Mouse (Mus musculus): ENCODE data around the gene Vwce. TPM values are rescaled to one million over a fixed set of nuclear protein-coding genes. Genes with fewer than 3 reads are reported as not detected.

The Vwce gene
- polyA plus RNA-seq, 1 experiment from 2014 or later: 0.82 TPM

- Histone ChIP-seq H3K4me3 (no peak overlapping the region), H3K9ac (no peak overlapping the region), H3K9me3 (replicated peaks) (no peaks in the 10 kb centered on the region), H3K27ac (no peak overlapping the region), H3K36me3 (no peaks in the 10 kb centered on the region), H3K27me3 (0 out of 2 replicates have a peak, but pooled peaks cover 3% of the 10 kb centered on the region), H3K4me1 (replicated peaks) (0 out of 2 replicates have a peak, but pooled peaks cover 3% of the 10 kb centered on the region), H3K4me2 (no peak overlapping the region)
- ATAC-seq (replicated peaks; ENCODE audit: insufficient number of reproducible peaks, insufficient read depth, low FRiP score, low read depth): no peak
- 82% methylated on average over 16 of the region's 16 CpGs for WGBS
Measured at GRCm38 (mm10) chr19:10676656-10677055, 42.6 kb downstream of the Vwce start.

DNA sequence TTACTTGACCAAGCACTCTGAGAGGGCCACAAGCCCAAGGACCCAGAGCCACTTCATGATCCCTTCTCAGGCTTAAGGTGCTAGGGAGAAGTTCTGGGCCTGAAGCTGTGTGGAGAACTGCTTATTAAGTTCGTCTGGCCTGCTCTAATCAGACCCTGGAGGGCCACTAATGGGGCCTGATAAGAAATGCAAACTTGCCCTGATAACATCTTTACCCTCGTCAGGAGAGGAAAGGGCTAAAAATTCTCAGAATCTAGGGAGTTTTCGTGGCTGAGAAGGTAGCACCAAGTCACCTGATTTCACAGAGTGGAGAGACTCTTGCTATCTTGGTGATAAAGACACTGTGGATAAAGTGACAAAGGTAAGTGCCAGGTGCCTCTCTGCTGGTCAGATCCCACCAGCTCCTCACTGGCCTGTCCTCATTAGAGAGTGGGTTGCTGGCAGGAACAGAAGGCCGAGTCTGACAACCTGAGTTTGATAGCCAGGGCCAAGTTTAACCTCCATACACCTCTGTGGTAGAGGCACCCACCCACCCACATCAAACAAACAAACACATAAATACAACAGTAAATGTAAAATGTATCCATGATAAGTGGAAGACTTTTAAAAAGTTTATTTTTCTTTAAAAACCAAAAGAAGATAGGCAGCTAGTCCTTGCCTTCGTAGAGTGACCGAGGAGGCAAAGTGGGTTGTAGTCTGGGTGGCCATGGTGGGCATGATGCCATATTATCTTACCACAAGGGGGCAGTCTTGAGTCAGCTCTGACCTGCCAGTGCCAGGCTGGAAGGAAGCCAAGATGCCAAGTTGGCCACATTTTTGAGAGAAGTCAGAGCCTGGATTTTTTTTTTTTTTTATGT lies 44.1 kb downstream of the Vwce start, which contains the start of gene Pga5:
TSS of gene Pga5 (minus strand) at position 157 of the 857 bp plus-strand sequence.
- H3K27me3 ChIP-seq: 0 out of 2 replicates have a peak, but pooled peaks cover 3% of the 10 kb centered on the region
- H3K9ac ChIP-seq: no peak within 1 kb of the TSS
- no peaks in the 10 kb centered on the region for H3K9me3 ChIP-seq (replicated peaks)
- no peak within 1 kb of the TSS for H3K27ac ChIP-seq
- no peaks in the 10 kb centered on the region for H3K36me3 ChIP-seq
- H3K4me2 ChIP-seq: no peak within 1 kb of the TSS
- 22% methylated on average over 6 of the region's 6 CpGs for WGBS
- no peak; the same call in 1 of the 2 replicates for ATAC-seq (replicated peaks; ENCODE audit: insufficient number of reproducible peaks, insufficient read depth, low FRiP score, low read depth)
- no peak within 1 kb of the TSS for H3K4me3 ChIP-seq
- H3K4me1 ChIP-seq (replicated peaks): 0 out of 2 replicates have a peak, but pooled peaks cover 3% of the 10 kb centered on the region

- no peak for ATAC-seq (replicated peaks; ENCODE audit: insufficient number of reproducible peaks, insufficient read depth, low FRiP score, low read depth)
- Histone ChIP-seq H3K4me3 (no peak overlapping the region), H3K9me3 (replicated peaks) (no peaks in the 10 kb centered on the region), H3K9ac (no peak overlapping the region), H3K27me3 (0 out of 2 replicates have a peak, but pooled peaks cover 3% of the 10 kb centered on the region), H3K4me2 (no peak overlapping the region), H3K27ac (no peak overlapping the region), H3K36me3 (no peaks in the 10 kb centered on the region), H3K4me1 (replicated peaks) (0 out of 2 replicates have a peak, but pooled peaks cover 3% of the 10 kb centered on the region)
- 76% methylated on average over 1 of the region's 1 CpGs for WGBS
Measured at GRCm38 (mm10) chr19:10678772-10679067, 44.7 kb downstream of the Vwce start.

DNA sequence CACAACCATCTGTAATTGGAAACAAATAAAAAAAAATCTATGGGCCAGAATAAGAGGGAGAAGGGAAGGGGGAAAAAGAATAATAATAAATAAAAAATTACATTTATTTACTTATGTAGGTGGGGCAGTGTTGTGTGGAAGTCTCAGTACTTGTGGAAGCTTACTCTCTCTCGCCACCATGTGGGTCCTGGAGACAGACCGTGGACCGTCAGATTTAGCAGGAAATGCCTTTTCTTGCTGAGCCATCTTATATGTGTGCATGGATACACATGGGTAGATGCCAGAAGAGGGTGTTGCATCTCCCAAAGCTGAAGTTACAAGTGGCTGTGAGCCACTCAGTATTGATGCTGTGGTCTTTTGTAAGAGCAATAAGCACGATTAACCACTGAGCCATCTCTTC lies 47.6 kb downstream of the Vwce start:
- Histone ChIP-seq H3K9me3 (replicated peaks) (no peaks in the 10 kb centered on the region), H3K36me3 (no peaks in the 10 kb centered on the region), H3K27me3 (0 out of 2 replicates have a peak, but pooled peaks cover 3% of the 10 kb centered on the region), H3K4me1 (replicated peaks) (0 out of 2 replicates have a peak, but pooled peaks cover 3% of the 10 kb centered on the region), H3K4me2 (no peak overlapping the region), H3K4me3 (no peak overlapping the region), H3K9ac (no peak overlapping the region), H3K27ac (no peak overlapping the region)
- 54% methylated on average over 4 of the region's 4 CpGs for WGBS
- no peak for ATAC-seq (replicated peaks; ENCODE audit: insufficient number of reproducible peaks, insufficient read depth, low FRiP score, low read depth)

- Histone ChIP-seq H3K9ac (no peak overlapping the region), H3K4me2 (no peak overlapping the region), H3K4me3 (no peak overlapping the region), H3K4me1 (replicated peaks) (peaks cover 16% of the 10 kb centered on the region), H3K27me3 (0 out of 2 replicates have a peak, but pooled peaks cover 3% of the 10 kb centered on the region), H3K36me3 (no peaks in the 10 kb centered on the region), H3K9me3 (replicated peaks) (no peaks in the 10 kb centered on the region), H3K27ac (no peak overlapping the region)
- no peak for ATAC-seq (replicated peaks; ENCODE audit: insufficient number of reproducible peaks, insufficient read depth, low FRiP score, low read depth)
- WGBS: 92% methylated on average over 9 of the region's 9 CpGs
Measured at GRCm38 (mm10) chr19:10685081-10685480, 51.1 kb downstream of the Vwce start.

DNA sequence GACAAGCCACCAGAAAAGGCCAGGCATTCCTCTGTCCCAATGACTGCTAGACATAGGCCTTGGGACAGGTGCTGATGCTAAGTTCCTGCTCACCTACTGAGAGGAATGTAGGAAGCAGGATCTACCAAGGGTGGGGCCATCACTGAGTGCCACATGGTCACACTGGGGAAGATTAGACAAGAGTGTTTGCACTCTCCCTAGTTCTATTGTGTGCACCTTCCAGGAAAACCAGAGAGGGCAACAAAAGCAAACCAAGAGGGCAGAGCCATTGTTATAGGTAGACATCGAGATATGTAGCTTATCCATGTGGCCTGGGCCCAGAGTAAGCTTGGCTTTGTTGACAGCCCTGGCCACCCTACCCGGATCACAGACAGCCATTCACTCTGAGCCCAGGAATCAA lies 51.7 kb downstream of the Vwce start:
- WGBS: 73% methylated on average over 2 of the region's 2 CpGs
- 0 out of 2 replicates have a peak, but pooled peaks cover 3% of the 10 kb centered on the region for H3K27me3 ChIP-seq

DNA sequence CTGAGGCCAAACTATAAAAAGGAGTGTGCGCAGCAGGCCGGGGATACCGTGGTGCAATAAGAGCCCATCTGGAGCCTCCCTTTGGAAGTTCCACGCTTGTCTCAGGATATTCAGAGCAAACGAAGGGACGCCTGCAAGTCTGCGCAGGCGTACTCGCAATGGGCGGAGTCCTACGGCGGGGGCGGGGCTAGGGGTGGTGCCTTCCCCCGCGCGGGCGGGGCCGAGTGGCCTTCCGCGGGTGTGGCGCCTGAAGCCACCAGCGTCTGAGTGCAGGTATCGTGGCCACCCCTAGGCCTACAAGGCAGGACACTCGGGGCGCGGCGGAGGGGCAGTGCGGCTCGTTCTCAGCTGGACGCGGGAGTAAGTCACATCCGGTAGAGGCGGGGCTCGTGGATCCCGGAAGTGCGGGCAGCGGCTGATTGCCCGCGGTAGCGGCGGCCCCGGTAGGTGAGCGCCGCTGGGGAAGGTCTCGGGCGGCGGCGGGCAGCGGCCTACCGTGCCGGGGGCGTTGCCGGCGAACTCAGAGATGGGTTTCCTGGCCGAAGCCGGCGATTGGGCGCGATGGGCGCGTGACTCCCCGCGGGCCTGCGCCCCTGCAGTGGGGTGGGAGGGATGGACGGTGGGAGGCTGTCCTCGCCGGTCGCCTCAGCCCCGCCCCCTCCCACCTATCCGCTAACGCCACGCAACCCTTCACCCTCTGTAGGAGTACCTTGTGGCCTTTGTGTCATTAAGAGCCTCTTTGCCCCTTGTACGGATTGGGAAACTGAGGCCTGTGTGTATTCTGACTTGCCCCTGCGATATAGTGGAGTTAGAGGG lies 54.7 kb downstream of the Vwce start, which contains the start of gene Vps37c:
TSS of gene Vps37c (plus strand) at position 199 of the 816 bp plus-strand sequence.
- Histone ChIP-seq H3K9ac (peak within 1 kb of the TSS; percentile 79), H3K36me3 (no peaks in the 10 kb centered on the region), H3K4me1 (replicated peaks) (peaks cover 34% of the 10 kb centered on the region), H3K4me3 (peak within 1 kb of the TSS; percentile 87), H3K27ac (peak within 1 kb of the TSS; percentile 98), H3K9me3 (replicated peaks) (no peaks in the 10 kb centered on the region), H3K27me3 (no peaks in the 10 kb centered on the region), H3K4me2 (peak within 1 kb of the TSS; percentile 81)
- WGBS: under 1% methylated on average over 74 of the region's 74 CpGs
- peak; percentile 89 for ATAC-seq (replicated peaks; ENCODE audit: insufficient number of reproducible peaks, insufficient read depth, low FRiP score, low read depth)

More for the DNA sequence above, 51.7 kb downstream of the Vwce start:
- Histone ChIP-seq H3K4me2 (no peak overlapping the region), H3K9ac (no peak overlapping the region), H3K36me3 (no peaks in the 10 kb centered on the region), H3K4me3 (no peak overlapping the region), H3K9me3 (replicated peaks) (no peaks in the 10 kb centered on the region), H3K4me1 (replicated peaks) (peaks cover 23% of the 10 kb centered on the region), H3K27ac (no peak overlapping the region)
- ATAC-seq (replicated peaks; ENCODE audit: insufficient number of reproducible peaks, insufficient read depth, low FRiP score, low read depth): no peak

DNA sequence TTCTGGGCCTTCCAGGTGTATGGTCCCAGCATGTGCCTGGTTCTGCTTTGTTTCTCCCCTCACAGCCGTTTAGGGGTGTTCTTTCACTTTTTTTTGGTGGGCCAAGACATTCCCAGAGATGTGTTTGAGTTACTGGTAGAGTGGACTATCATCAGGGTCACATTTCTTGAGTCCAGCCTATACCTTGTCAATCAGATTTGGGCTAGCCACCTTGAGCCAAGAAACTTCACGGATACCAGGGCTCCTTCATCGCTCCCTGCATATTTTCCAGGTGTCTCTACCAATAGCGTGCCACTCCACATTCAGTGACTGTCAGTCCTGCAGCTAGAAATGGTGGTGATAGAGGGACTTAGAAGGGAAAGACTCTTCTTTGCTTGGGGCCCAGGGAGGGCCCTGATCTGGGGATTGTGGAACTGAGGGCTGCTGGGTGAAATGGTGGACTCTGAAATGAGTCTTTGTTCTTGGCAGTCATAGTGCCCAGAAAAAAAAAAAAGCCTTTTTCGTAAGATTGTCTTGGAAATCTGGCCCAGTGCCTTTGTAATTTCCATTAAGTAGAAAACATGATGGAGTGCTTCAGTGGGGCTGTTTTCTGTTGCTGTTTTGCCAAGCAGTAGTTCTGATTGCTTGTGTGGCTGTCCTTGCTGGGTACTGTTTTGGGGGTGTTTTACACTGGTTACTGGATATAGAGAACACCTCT lies 55.6 kb downstream of the Vwce start:
- peak overlapping the region; percentile 87 for H3K4me3 ChIP-seq
- H3K36me3 ChIP-seq: no peaks in the 10 kb centered on the region
- no peaks in the 10 kb centered on the region for H3K9me3 ChIP-seq (replicated peaks)
- peaks cover 34% of the 10 kb centered on the region for H3K4me1 ChIP-seq (replicated peaks)
- no peaks in the 10 kb centered on the region for H3K27me3 ChIP-seq
- peak overlapping the region; percentile 81 for H3K4me2 ChIP-seq
- WGBS: 40% methylated on average over 5 of the region's 5 CpGs
- ATAC-seq (replicated peaks; ENCODE audit: insufficient number of reproducible peaks, insufficient read depth, low FRiP score, low read depth): no peak
- peak overlapping the region; percentile 79 for H3K9ac ChIP-seq
- H3K27ac ChIP-seq: peak overlapping the region; percentile 98

DNA sequence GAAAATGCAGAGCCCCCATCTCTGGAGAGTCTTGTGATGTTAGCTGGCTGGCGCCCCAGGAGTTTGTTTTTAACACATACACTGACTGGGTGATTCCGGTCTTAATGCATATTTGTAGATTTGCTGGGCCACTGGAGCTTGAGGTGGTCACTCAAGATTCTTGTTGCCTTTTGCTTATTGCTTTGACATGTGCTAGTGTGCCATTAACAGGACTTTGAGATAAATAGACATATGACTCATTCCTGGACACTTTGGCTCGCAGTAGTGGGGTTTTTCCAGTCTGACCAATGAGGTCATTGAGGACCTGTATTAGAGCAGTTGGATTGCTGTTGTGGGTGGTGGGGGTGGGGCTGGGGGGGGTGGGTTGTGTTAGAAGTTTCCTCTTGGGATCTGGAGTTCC lies 56.3 kb downstream of the Vwce start:
- Histone ChIP-seq H3K9me3 (replicated peaks) (no peaks in the 10 kb centered on the region), H3K27me3 (no peaks in the 10 kb centered on the region), H3K27ac (peak overlapping the region; percentile 98), H3K9ac (0 out of 2 replicates have a peak overlapping the region, but pooled peaks have one; percentile 0), H3K4me3 (peak overlapping the region; percentile 87; the same call in 1 of the 2 replicates), H3K36me3 (no peaks in the 10 kb centered on the region), H3K4me1 (replicated peaks) (peaks cover 36% of the 10 kb centered on the region), H3K4me2 (peak overlapping the region; percentile 81)
- no peak for ATAC-seq (replicated peaks; ENCODE audit: insufficient number of reproducible peaks, insufficient read depth, low FRiP score, low read depth)
- WGBS: 38% methylated on average over 3 of the region's 3 CpGs

DNA sequence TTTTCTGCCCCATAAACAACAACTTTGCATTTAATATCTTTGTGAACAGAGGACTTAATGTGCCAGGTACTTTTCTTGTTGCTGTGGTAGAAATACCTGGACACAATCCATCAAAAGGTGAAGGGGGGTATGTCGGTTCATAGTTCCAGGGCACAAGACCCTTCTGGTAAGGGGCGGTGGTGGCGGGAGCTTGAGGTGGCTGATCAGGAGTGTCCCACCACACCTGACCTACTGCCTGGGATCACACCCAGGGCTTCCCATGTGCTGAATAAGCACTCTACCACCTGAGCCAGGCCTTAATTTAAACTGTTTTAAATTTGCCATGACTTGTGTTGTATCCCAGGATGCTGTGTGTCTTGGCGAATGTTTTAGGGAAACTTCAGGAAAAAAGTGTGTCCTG lies 57.1 kb downstream of the Vwce start:
- Histone ChIP-seq H3K4me3 (no peak overlapping the region), H3K27ac (peak overlapping the region; percentile 98; the same call in 1 of the 2 replicates), H3K4me1 (replicated peaks) (peaks cover 39% of the 10 kb centered on the region), H3K9me3 (replicated peaks) (no peaks in the 10 kb centered on the region), H3K4me2 (no peak overlapping the region), H3K9ac (no peak overlapping the region), H3K36me3 (no peaks in the 10 kb centered on the region), H3K27me3 (no peaks in the 10 kb centered on the region)
- WGBS: 88% methylated on average over 4 of the region's 4 CpGs
- ATAC-seq (replicated peaks; ENCODE audit: insufficient number of reproducible peaks, insufficient read depth, low FRiP score, low read depth): no peak
